24 mouse cellular contexts compared by ENCODE assay signal in the genomic region with DNA sequence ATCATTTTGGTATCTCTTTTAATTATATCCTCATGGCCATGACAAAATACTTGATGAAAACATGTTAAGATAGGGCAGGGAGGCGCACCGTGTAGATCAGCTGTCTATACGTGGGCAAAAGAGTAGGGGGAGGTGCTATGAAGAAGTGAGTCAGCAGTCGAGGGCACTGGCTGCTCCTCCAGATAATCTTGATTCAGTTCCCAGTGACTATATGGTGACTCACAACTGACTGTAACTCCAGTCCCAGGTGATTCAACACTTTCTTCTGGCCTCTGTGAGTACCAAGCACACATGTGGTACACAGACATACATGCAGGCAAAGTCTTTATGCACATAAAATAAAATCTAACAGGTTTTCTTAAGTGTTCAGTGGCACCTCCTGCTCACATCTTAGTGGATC. TPM values are rescaled to one million over a fixed set of nuclear protein-coding genes. Genes with fewer than 3 reads are reported as not detected.
DNase-seq lines count a peak whose midpoint lies in the region; ATAC-seq lines count a peak whose summit lies in the region.
"Had no signal": no experiment of that assay in that cellular context is flagged by ENCODE, and none has a peak within 500 bp of the region (broad histone marks: within the 10 kb centered on the region; RNA-seq: fewer than 3 reads in every experiment).

No protein-coding gene starts in this region.

- peak; percentile 18 to 29 for DNase-seq in frontal cortex, adult 2 months (ENCODE audit: extremely low spot score in 1 of 2, low spot score in 1 of 2)
- no peak for DNase-seq in frontal cortex, postnatal 14 days (ENCODE audit: low spot score in 2 of 2)
- peak; percentile 4 to 6 for DNase-seq in right cerebral cortex, postnatal 36 days (ENCODE audit: low spot score in 2 of 2)
- DNase-seq in right cerebral cortex, postnatal 10 days (ENCODE audit: low spot score in 2 of 2): no peak
- peak; percentile 11 for DNase-seq in adrenal gland, postnatal 14 days
- DNase-seq in telencephalon, adult 2 months (ENCODE audit: low read depth, low spot score): peak; percentile 6
- DNase-seq in urinary bladder, adult 18-20 months (ENCODE audit: low spot score in 2 of 2): no peak
- DNase-seq: cerebellum, adult 8-10 months; gastrocnemius, adult 2 months; heart, postnatal 10 days; kidney, adult 8-10 months; kidney, postnatal 25 days; lung, postnatal 10 days; right cerebral cortex, postnatal 25 days; thymus, postnatal 14 days had no signal

- no peak for ATAC-seq in CD4-positive, CD25-positive, alpha-beta regulatory T cell, adult 4 months
- ATAC-seq: forebrain, embryonic 13.5 days; inflammation-experienced regulatory T-cells, adult 6 months had no signal

RNA-seq across cellular contexts. Expression of a gene that starts 47.2 kb away (rescaled TPM):
- 0.29 and 0.34 TPM in 2 replicates for polyA plus RNA-seq in frontal cortex, adult 2 months (2012; rRNA removed)
- total RNA-seq in adrenal gland, postnatal 14 days (2021): not detected in 2 replicates
- not detected for polyA plus RNA-seq in CD4-positive, CD25-positive, alpha-beta regulatory T cell, adult 4 months (2017; shearing (Covaris generic))
- total RNA-seq: ES-E14; granulocyte monocyte progenitor cell, adult 5-6 weeks; heart, postnatal 10 days; left cerebral cortex, adult 8-10 months; megakaryocyte progenitor cell, adult 5-6 weeks; monocyte, adult 5-6 weeks had no signal
- polyA plus RNA-seq: inflammation-experienced regulatory T-cells, adult 6 months; testis, adult 2 months had no signal

Comparison
In these comparisons a context has a peak if more than half of its experiments do, and no peak if none do; other contexts are left out.
1. DNase-seq: peak in frontal cortex, adult 2 months (2 of 2), right cerebral cortex, postnatal 36 days (2 of 2), adrenal gland, postnatal 14 days (single experiment) and telencephalon, adult 2 months (single experiment); none in frontal cortex, postnatal 14 days (0 of 2), right cerebral cortex, postnatal 10 days (0 of 2) and urinary bladder, adult 18-20 months (0 of 2).